Mouse (Mus musculus): ENCODE data around the gene Spred2.

DNA sequence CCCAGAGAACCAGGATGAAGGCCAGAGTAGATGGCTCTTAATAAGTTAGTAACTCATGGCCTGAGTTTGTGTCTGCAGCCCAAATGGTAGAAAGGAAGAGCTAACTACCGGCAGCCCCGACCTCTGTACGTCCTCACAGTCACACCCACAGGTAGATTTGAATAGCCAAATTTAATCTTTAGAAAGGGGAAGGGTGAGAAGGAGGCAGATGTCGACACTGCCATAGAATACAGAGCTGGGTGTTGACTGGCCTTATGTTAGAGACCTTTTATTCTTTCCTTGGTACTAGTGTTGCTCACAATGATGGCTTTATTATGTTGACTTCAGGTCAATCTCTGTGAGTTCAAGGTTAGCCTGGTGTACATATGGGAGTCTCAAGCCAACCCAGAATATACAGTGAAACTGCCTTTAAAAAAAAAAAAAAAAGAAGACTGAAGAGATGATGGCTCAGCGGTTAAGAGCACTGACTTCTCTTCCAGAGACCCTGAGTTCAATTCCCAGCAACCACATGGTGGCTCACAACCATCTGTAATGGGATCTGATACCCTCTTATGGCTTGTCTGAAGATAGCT lies 61.2 kb downstream of the Spred2 start:
- TF ChIP-seq CTCF (IDR thresholded peaks at IDR 0.05 in 2 of 3, conservative IDR thresholded peaks at IDR 0.05 in 1 of 3; ENCODE audit: control insufficient read depth in 1 of 3, insufficient read depth in 1 of 3, low read depth in 2 of 3, low read length in 3 of 3, poor library complexity in 1 of 3, severe bottlenecking in 1 of 3) (no peak), GATA1 (IDR thresholded peaks at IDR 0.05; ENCODE audit: low read depth, low read length) (no peak), JUND (IDR thresholded peaks at IDR 0.05; ENCODE audit: low read depth, low read length) (no peak), TBP (IDR thresholded peaks at IDR 0.05; ENCODE audit: low read depth, low read length) (no peak)
